Mouse (Mus musculus) testis, adult 2 months (tissue): ENCODE measurements around the gene Actg1. TPM values are rescaled to one million over a fixed set of nuclear protein-coding genes. Genes with fewer than 3 reads are reported as not detected.
A peak's percentile ranks its signal among the peaks of the same experiment; 100 is the strongest.

Experiments used
- H3K27ac ChIP-seq: fragments of 200-500 bp; 2 replicates; pipeline ENCODE4 v1.5.1; 2012; ENCODE audit warnings: low read depth, low read length; ENCODE audit not compliant: control insufficient read depth, insufficient read depth
- H3K27me3 ChIP-seq: fragments of 200-500 bp; 2 replicates; pipeline ENCODE4 v1.6.1; 2012; ENCODE audit warnings: mild to moderate bottlenecking, low read length, moderate library complexity; ENCODE audit not compliant: control insufficient read depth, insufficient read depth
- H3K36me3 ChIP-seq: fragments of 200-500 bp; 2 replicates; pipeline ENCODE4 v1.6.1; 2012; ENCODE audit warnings: mild to moderate bottlenecking, low read length; ENCODE audit not compliant: control insufficient read depth, insufficient read depth
- H3K4me1 ChIP-seq: fragments of 200-500 bp; 2 replicates; pipeline ENCODE4 v1.6.1; 2012; ENCODE audit warnings: low read length; ENCODE audit not compliant: control insufficient read depth, insufficient read depth
- H3K4me3 ChIP-seq: fragments of 200-500 bp; 2 replicates; pipeline ENCODE4 v1.5.1; 2012; ENCODE audit warnings: low read depth, mild to moderate bottlenecking, low read length, moderate library complexity, mixed read lengths; ENCODE audit not compliant: control insufficient read depth
- CTCF ChIP-seq: fragments of 200-500 bp; IDR thresholded peaks from 2 replicates; pipeline ENCODE4 v1.5.1; 2012; ENCODE audit warnings: low read depth, mild to moderate bottlenecking, inconsistent platforms, low read length, moderate library complexity; ENCODE audit not compliant: control insufficient read depth, insufficient read depth, insufficient replicate concordance
- POLR2A ChIP-seq: fragments of 200-500 bp; IDR thresholded peaks from 2 replicates; pipeline ENCODE4 v1.6.1; 2012; ENCODE audit warnings: low read depth, mild to moderate bottlenecking, inconsistent platforms, low read length, moderate library complexity; ENCODE audit not compliant: control insufficient read depth
- polyA plus RNA-seq: library from polyadenylated mRNA; depleted of rRNA; stranded (reverse); fragments of >200 nt; gene quantifications from 2 replicates; pipeline ENCODE4 v1.2.3, GENCODE M21; 2012

The Actg1 gene
- polyA plus RNA-seq, 1 experiment: 672 TPM

DNA sequence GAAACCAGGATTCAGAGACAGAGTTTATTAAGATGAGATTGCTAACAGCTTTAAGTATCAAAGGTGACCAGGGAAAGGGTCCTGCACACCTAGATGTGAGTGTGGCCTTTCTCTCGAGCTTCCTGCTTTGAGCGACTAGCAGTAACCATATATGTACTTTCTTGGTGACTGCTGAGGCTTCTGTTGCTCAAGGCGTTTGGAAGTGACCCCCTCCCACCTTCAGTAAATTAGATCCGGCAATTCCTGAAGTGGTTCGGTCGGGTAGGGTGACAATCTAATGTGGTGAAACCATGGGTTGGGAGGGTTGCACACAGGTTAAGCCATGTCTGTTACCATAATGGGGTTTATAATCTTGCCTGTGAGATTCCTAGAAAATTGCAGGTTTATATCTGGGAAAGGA is 36.3 kb downstream of the Actg1 start:
- Histone ChIP-seq H3K27ac (no peak overlapping the region; the same call in 1 of the 2 replicates), H3K36me3 (no peaks in the 10 kb centered on the region), H3K4me1 (peaks cover 50% of the 10 kb centered on the region), H3K4me3 (peak overlapping the region; percentile 91), H3K27me3 (no peaks in the 10 kb centered on the region)
- no peak for TF ChIP-seq POLR2A
- TF ChIP-seq CTCF: no peak

DNA sequence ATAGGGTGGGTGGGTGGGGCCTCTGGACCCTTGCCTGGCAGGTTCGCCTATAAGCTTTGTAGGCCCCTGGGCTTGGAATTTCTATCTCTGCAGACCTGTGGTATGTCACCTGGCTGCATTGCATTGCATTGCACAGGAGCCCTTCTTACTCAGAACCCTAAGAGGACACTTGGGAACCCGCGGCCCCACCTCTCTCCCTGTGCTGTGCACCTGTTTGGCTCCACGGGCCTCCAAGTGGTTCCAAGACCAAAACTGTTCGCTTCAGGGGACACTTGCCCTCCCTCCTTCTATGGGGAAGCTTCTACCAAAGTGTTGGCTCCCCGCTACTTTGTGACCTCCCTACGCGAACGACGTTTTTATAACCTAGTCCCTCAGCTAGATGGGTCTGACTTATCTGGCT is 36.8 kb downstream of the Actg1 start:
- Histone ChIP-seq H3K27ac (peak overlapping the region; percentile 97), H3K4me3 (peak overlapping the region; percentile 91), H3K36me3 (no peaks in the 10 kb centered on the region), H3K27me3 (no peaks in the 10 kb centered on the region), H3K4me1 (peaks cover 47% of the 10 kb centered on the region)
- TF ChIP-seq POLR2A (no peak), CTCF (no peak)

DNA sequence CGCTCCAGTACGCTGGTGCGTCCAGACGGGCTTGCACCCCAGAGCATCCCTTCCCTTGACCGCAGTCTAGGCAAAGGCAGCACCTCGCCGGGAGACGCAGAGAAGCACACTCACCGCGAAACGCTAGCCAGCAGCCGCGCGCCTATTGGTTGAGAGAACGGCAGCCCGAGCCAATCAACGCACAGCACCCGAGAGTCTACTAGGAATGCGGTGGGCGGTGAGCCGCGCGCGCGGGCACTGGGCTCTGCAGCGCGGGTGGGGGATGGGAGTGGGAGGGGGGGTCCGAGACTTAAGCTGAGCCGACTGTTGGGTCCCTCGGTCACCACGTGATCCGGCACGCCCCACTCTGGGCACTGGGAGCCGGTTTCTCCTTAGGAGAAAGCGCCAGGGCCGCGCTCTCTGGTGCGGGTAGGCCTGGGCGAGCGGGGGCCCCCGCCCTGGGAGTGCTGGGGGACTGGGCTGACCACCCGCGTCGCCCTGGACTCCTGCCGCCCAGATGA is 37.5 kb downstream of the Actg1 start:
- Histone ChIP-seq H3K27me3 (no peaks in the 10 kb centered on the region), H3K27ac (peak overlapping the region; percentile 97), H3K4me1 (peaks cover 43% of the 10 kb centered on the region), H3K36me3 (no peaks in the 10 kb centered on the region), H3K4me3 (peak overlapping the region; percentile 91)
- TF ChIP-seq POLR2A (no peak), CTCF (no peak)

DNA sequence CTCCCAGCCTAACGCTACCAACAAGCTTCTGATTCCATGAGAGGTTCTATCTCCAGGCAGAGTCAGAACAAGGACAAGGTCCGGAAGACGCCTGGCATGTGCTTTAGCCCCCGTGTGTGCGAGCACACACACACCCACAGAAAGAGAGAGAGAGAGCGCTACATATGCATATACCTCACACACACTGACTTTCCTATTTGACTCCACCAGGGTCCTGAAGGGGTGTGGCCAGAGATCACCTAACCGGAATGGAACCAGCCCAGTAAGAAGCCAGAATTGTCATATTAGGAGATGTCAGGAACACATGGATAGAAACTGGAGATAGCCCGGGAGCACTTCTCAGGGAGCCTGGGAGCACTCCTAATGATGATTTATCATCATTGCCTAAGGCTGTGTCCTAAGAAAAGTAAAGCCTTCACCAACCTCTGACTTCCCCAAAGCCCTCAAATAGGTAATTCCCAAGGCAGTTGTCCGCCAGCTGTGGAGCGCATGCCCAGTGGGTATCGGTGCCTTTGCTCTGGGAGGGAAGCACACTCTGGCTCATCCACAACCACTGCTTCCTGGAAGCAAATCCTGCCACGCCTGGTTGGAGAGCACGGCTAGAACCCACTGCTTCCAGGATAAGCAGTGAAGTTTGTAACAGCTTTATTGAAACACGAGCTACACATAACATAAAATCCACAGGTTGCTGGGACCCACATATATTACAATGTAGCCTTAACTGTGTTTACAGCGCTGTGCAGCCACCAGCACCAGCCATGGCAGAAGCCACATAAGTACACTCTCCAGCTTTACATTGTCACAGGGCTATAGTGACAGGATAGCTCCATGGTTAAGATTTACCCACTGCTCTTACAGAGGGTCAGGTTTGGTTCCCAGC is 39.7 kb downstream of the Actg1 start:
- H3K36me3 ChIP-seq: no peaks in the 10 kb centered on the region
- no peak overlapping the region for H3K4me3 ChIP-seq
- peaks cover 46% of the 10 kb centered on the region for H3K4me1 ChIP-seq
- TF ChIP-seq CTCF: no peak
- TF ChIP-seq POLR2A: no peak
- H3K27ac ChIP-seq: no peak overlapping the region
- H3K27me3 ChIP-seq: no peaks in the 10 kb centered on the region

DNA sequence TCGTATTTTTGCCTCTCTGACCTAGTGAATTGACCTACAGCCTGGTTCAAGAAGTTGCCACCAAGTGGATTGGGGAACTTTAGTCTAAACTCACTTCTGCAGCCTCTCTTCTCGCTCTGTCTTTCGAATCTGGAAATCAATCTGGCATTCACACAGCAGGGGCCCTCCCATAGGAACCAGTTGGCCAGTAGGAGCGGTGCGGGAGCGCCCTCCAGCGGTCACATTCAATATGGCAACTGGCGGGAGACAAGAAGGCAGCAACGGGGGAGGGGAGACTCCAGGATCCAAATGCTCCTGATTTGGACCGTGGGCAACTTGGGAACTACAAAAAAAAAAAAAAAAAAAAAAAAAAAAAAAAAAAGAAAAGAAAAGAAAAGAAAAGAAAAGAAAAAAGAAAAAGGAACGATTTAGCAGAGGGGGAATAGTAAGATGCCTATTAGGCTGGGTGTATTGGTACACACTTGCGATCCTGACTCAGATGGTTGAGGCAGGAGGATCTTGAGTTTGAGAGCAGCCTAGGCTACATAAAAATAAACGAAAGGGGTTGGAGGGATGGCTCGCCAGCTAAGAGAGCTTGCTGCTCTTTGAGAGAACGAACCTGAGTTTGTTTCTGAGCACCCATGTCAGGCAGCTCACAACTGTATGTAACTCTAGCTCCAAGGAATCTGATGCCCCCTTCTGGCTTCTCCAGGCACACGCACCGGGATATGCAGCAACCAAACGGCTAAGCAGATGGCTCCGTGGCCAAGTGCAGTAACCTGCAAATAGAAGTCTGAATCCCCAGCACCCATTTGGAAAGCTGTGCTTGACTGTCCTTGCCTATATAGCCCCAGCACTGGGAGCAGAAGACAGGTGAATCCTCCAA is 40.5 kb downstream of the Actg1 start:
- H3K27ac ChIP-seq: no peak overlapping the region
- no peak for TF ChIP-seq POLR2A
- TF ChIP-seq CTCF: peak; percentile 95
- H3K36me3 ChIP-seq: no peaks in the 10 kb centered on the region
- H3K4me3 ChIP-seq: no peak overlapping the region
- H3K4me1 ChIP-seq: peaks cover 46% of the 10 kb centered on the region
- H3K27me3 ChIP-seq: no peaks in the 10 kb centered on the region

- H3K27me3 ChIP-seq: no peaks in the 10 kb centered on the region
- no peak overlapping the region for H3K4me3 ChIP-seq
- H3K27ac ChIP-seq: no peak overlapping the region
- no peaks in the 10 kb centered on the region for H3K36me3 ChIP-seq
- TF ChIP-seq CTCF (no peak), POLR2A (no peak)
- peaks cover 45% of the 10 kb centered on the region for H3K4me1 ChIP-seq
These were observed 41.3 kb downstream of the Actg1 start for GRCm38 (mm10) chr11:120307132-120307413.
